Mouse (Mus musculus) olfactory bulb, adult 2 months (tissue): ENCODE results near the gene Mras.

Experiments used
- CTCF ChIP-seq: fragments of 200-500 bp; IDR thresholded peaks from 2 replicates; pipeline ENCODE4 v1.5.1; 2012; ENCODE audit warnings: low read depth, mild to moderate bottlenecking, low read length, moderate library complexity; ENCODE audit not compliant: insufficient read depth
- POLR2A ChIP-seq: fragments of 200-500 bp; IDR thresholded peaks from 2 replicates; pipeline ENCODE4 v1.6.1; 2012; ENCODE audit warnings: mild to moderate bottlenecking, low read depth, low read length, moderate library complexity; ENCODE audit not compliant: insufficient read depth

DNA sequence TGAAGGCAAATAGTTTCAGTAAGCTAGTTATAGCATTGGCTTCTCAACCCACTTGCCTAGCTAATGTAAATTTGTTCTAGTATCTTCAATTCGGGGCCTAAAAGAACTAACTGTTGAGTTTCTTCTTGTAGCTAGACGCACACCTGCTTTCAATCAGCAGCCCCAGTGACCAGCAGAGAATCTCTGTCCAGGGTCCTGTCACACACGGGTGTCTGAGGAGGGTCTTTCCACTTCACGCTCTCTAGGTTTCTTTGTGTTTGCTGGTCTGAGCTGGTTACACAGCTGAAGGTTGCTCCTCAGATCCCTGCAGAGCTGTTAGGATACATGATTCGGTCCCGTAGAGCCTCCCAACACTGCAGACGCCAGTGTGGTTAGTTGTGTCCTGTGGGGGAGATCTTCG is 74.1 kb downstream of the Mras start:
- TF ChIP-seq CTCF (no peak), POLR2A (no peak)
